Mouse (Mus musculus): ENCODE measurements at regions not wholly inside any gene's neighbourhood (a gene's known extent, or its start where the extent isn't known, plus 50 kb on each side); places are given as distances from the start of the nearest gene placed in this dataset.

- TF ChIP-seq CTCF (IDR thresholded peaks at IDR 0.05; ENCODE audit: low read depth) = no peak
- no peak for TF ChIP-seq EP300 (IDR thresholded peaks at IDR 0.05; ENCODE audit: low read depth)
Measured at GRCm38 (mm10) chr6:147371737-147372136, 103.9 kb upstream of the Ccdc91 start.

Data from liver, embryonic 14.5 days (tissue).